Mouse (Mus musculus): ENCODE measurements around the gene Prkca. TPM values are rescaled to one million over a fixed set of nuclear protein-coding genes. Genes with fewer than 3 reads are reported as not detected.

The Prkca gene
- total RNA-seq (2023) = 2.2 and 2.7 TPM in 2 replicates

GRCm38 (mm10) chr11:108343789-108344462, at the start of gene Prkca:
Prkca (minus strand) TSS chr11:108343928.

GRCm38 (mm10) chr11:108342781-108343768, 653 bp downstream of the Prkca start, which contains the start of gene Apoh:
Apoh (plus strand) TSS chr11:108343354.

GRCm38 (mm10) chr11:107914634-107915226, 429.0 kb downstream of the Prkca start, which contains the start of gene Cacng5:
Cacng5 (minus strand) TSS chr11:107915055.

Other genes with a start within 250 kb of the Prkca start
- not detected in 2 replicates for gene Apoh, start 574 bp downstream of the Prkca start, total RNA-seq (2023)
- 1.4 and 1.6 TPM in 2 replicates for gene Cep112, start 81.3 kb upstream of the Prkca start, total RNA-seq (2023)

All from neutrophil, adult 65 days (primary cell).